Mouse (Mus musculus): ENCODE results near the gene Map4k3.
"Not testable (repeated sequence)": the region's sequence is repeated elsewhere in the genome, so short reads cannot be mapped to it uniquely, and the experiment has no call there.

Gene Map4k3

GRCm38 (mm10) chr17:80603079-80603625 is 125.1 kb downstream of the Map4k3 start:
- in situ Hi-C loops (cut with MboI; ENCODE audit: low pct_unique_long_range_greater_than_20kb in 1 of 2, low sequenced_read_pairs in 2 of 2, unreplicated experiment in 1 of 2), result loop anchor here (10.0 to 25.0 kb wide), 2 partner anchors 212 to 384 kb away; no protein-coding TSS in a partner anchor

GRCm38 (mm10) chr17:80601371-80601770 is 126.9 kb downstream of the Map4k3 start:
- in situ Hi-C loops (cut with MboI; ENCODE audit: low pct_unique_long_range_greater_than_20kb in 1 of 2, low sequenced_read_pairs in 2 of 2, unreplicated experiment in 1 of 2), result loop anchor here (10.0 to 25.0 kb wide), 2 partner anchors 213 to 386 kb away; no protein-coding TSS in a partner anchor

GRCm38 (mm10) chr17:80583051-80583450 is 145.2 kb downstream of the Map4k3 start:
- in situ Hi-C loops (cut with MboI; ENCODE audit: low pct_unique_long_range_greater_than_20kb in 1 of 2, low sequenced_read_pairs in 2 of 2, unreplicated experiment in 1 of 2), result loop anchor here in 1 of 2 experiments (25.0 kb wide), 1 partner anchor 404 kb away; no protein-coding TSS in a partner anchor

- in situ Hi-C loops (cut with MboI; ENCODE audit: low pct_unique_long_range_greater_than_20kb in 1 of 2, low sequenced_read_pairs in 2 of 2, unreplicated experiment in 1 of 2), result loop anchor here in 1 of 2 experiments (25.0 kb wide), 1 partner anchor 407 kb away; no protein-coding TSS in a partner anchor
These were observed 148.4 kb downstream of the Map4k3 start for GRCm38 (mm10) chr17:80579901-80580300.

- in situ Hi-C loops (cut with MboI; ENCODE audit: low pct_unique_long_range_greater_than_20kb in 1 of 2, low sequenced_read_pairs in 2 of 2, unreplicated experiment in 1 of 2), result loop anchor here in 1 of 2 experiments (25.0 kb wide), 1 partner anchor 408 kb away; no protein-coding TSS in a partner anchor
These were observed 149.2 kb downstream of the Map4k3 start for GRCm38 (mm10) chr17:80579089-80579488.

- in situ Hi-C loops (cut with MboI; ENCODE audit: low pct_unique_long_range_greater_than_20kb in 1 of 2, low sequenced_read_pairs in 2 of 2, unreplicated experiment in 1 of 2), result loop anchor here in 1 of 2 experiments (25.0 kb wide), 1 partner anchor 409 kb away; no protein-coding TSS in a partner anchor
These were observed 150.2 kb downstream of the Map4k3 start for GRCm38 (mm10) chr17:80578041-80578440.

- in situ Hi-C loops (cut with MboI; ENCODE audit: low pct_unique_long_range_greater_than_20kb in 1 of 2, low sequenced_read_pairs in 2 of 2, unreplicated experiment in 1 of 2), result loop anchor here in 1 of 2 experiments (25.0 kb wide), 1 partner anchor 410 kb away; no protein-coding TSS in a partner anchor
These were observed 150.6 kb downstream of the Map4k3 start, which contains the start of gene Cdkl4 for GRCm38 (mm10) chr17:80577639-80578038. Gene Cdkl4, minus strand, starts transcription at chr17:80577813.

GRCm38 (mm10) chr17:80577214-80577613 is 151.1 kb downstream of the Map4k3 start:
- in situ Hi-C loops (cut with MboI; ENCODE audit: low pct_unique_long_range_greater_than_20kb in 1 of 2, low sequenced_read_pairs in 2 of 2, unreplicated experiment in 1 of 2), result loop anchor here in 1 of 2 experiments (25.0 kb wide), 1 partner anchor 410 kb away; no protein-coding TSS in a partner anchor

GRCm38 (mm10) chr17:80575008-80575407 is 153.3 kb downstream of the Map4k3 start:
- in situ Hi-C loops (cut with MboI; ENCODE audit: low pct_unique_long_range_greater_than_20kb in 1 of 2, low sequenced_read_pairs in 2 of 2, unreplicated experiment in 1 of 2), result loop anchor here in 1 of 2 experiments (25.0 kb wide), 1 partner anchor 412 kb away; no protein-coding TSS in a partner anchor

GRCm38 (mm10) chr17:80574471-80574965 is 153.8 kb downstream of the Map4k3 start:
- in situ Hi-C loops (cut with MboI; ENCODE audit: low pct_unique_long_range_greater_than_20kb in 1 of 2, low sequenced_read_pairs in 2 of 2, unreplicated experiment in 1 of 2), result no loop called here

- in situ Hi-C loops (cut with MboI; ENCODE audit: low pct_unique_long_range_greater_than_20kb in 1 of 2, low sequenced_read_pairs in 2 of 2, unreplicated experiment in 1 of 2), result no loop called here
These were observed 155.9 kb downstream of the Map4k3 start for GRCm38 (mm10) chr17:80572187-80572935.

GRCm38 (mm10) chr17:80571460-80571859 is 156.8 kb downstream of the Map4k3 start:
- in situ Hi-C loops (cut with MboI; ENCODE audit: low pct_unique_long_range_greater_than_20kb in 1 of 2, low sequenced_read_pairs in 2 of 2, unreplicated experiment in 1 of 2), result no loop called here

GRCm38 (mm10) chr17:80569718-80570117 is 158.6 kb downstream of the Map4k3 start:
- in situ Hi-C loops (cut with MboI; ENCODE audit: low pct_unique_long_range_greater_than_20kb in 1 of 2, low sequenced_read_pairs in 2 of 2, unreplicated experiment in 1 of 2), result not testable (repeated sequence)

GRCm38 (mm10) chr17:80568842-80569601 is 159.3 kb downstream of the Map4k3 start:
- in situ Hi-C loops (cut with MboI; ENCODE audit: low pct_unique_long_range_greater_than_20kb in 1 of 2, low sequenced_read_pairs in 2 of 2, unreplicated experiment in 1 of 2), result no loop called here

GRCm38 (mm10) chr17:80568441-80568840 is 159.8 kb downstream of the Map4k3 start:
- in situ Hi-C loops (cut with MboI; ENCODE audit: low pct_unique_long_range_greater_than_20kb in 1 of 2, low sequenced_read_pairs in 2 of 2, unreplicated experiment in 1 of 2), result no loop called here

- in situ Hi-C loops (cut with MboI; ENCODE audit: low pct_unique_long_range_greater_than_20kb in 1 of 2, low sequenced_read_pairs in 2 of 2, unreplicated experiment in 1 of 2), result no loop called here
These were observed 163.7 kb downstream of the Map4k3 start for GRCm38 (mm10) chr17:80564611-80564924.

GRCm38 (mm10) chr17:80563762-80564610 is 164.3 kb downstream of the Map4k3 start:
- in situ Hi-C loops (cut with MboI; ENCODE audit: low pct_unique_long_range_greater_than_20kb in 1 of 2, low sequenced_read_pairs in 2 of 2, unreplicated experiment in 1 of 2), result not testable (repeated sequence)

- in situ Hi-C loops (cut with MboI; ENCODE audit: low pct_unique_long_range_greater_than_20kb in 1 of 2, low sequenced_read_pairs in 2 of 2, unreplicated experiment in 1 of 2), result no loop called here
These were observed 165.5 kb downstream of the Map4k3 start for GRCm38 (mm10) chr17:80562792-80563191.

Data from mouse embryonic stem cell (cell line).